Mouse (Mus musculus) midbrain, embryonic 14.5 days (tissue): ENCODE measurements at regions not wholly inside any gene's neighbourhood (a gene's known extent, or its start where the extent isn't known, plus 50 kb on each side); places are given as distances from the start of the nearest gene placed in this dataset.

ENCODE experiments used
- ATAC-seq: fragments of 200-750 bp; cut with Nextera tagmentation; 2 replicates; pipeline ENCODE4 v1.8.0; 2017; ENCODE audit warnings: moderate number of reproducible peaks, moderate library complexity; ENCODE audit not compliant: low FRiP score, low TSS enrichment
- DNase-seq: peaks from one replicate; pipeline ENCODE4 v3.0.0-alpha.2; 2015
- H3K27ac ChIP-seq: fragments of 300-500 bp; sonication (generic); replicated peaks from 2 replicates; pipeline ENCODE4 v1.5.1; 2014; ENCODE audit warnings: mild to moderate bottlenecking, low read depth, low read length, moderate library complexity
- H3K27me3 ChIP-seq: fragments of 300-500 bp; sonication (generic); 2 replicates; pipeline ENCODE4 v1.6.1; 2014; ENCODE audit warnings: low read length, control low read depth, mixed read lengths; ENCODE audit not compliant: control insufficient read depth, insufficient read depth
- H3K36me3 ChIP-seq: fragments of 300-500 bp; sonication (generic); 2 replicates; pipeline ENCODE4 v1.6.1; 2014; ENCODE audit warnings: low read length, control low read depth; ENCODE audit not compliant: control insufficient read depth, insufficient read depth
- H3K4me1 ChIP-seq: fragments of 300-500 bp; sonication (generic); 2 replicates; pipeline ENCODE4 v1.6.1; 2014; ENCODE audit warnings: mild to moderate bottlenecking, antibody characterized with exemption, low read length, control low read depth; ENCODE audit not compliant: control insufficient read depth, insufficient read depth
- H3K4me2 ChIP-seq: fragments of 300-500 bp; sonication (generic); 2 replicates; pipeline ENCODE4 v1.6.1; 2014; ENCODE audit warnings: mild to moderate bottlenecking, low read length, moderate library complexity
- H3K4me3 ChIP-seq: fragments of 300-500 bp; sonication (generic); replicated peaks from 2 replicates; pipeline ENCODE4 v1.5.1; 2014; ENCODE audit warnings: low read depth, low read length
- H3K9ac ChIP-seq: fragments of 300-500 bp; sonication (generic); replicated peaks from 2 replicates; pipeline ENCODE4 v1.6.1; 2014; ENCODE audit warnings: mild to moderate bottlenecking, low read length, moderate library complexity
- H3K9me3 ChIP-seq: fragments of 300-500 bp; sonication (generic); 2 replicates; pipeline ENCODE4 v1.6.1; 2016; ENCODE audit warnings: low read length, control low read depth, mixed read lengths; ENCODE audit not compliant: control insufficient read depth
- WGBS: fragments of 180-500 bp; shearing (Covaris S2); extraction: QIAGEN DNeasy Blood & Tissue Kit; methylation state at CpG from one replicate; pipeline ENCODE4 v1.1.7; 2014; 5-methylcytosine and 5-hydroxymethylcytosine counted together

- Histone ChIP-seq H3K4me3 (no peak overlapping the region), H3K27me3 (no peaks in the 10 kb centered on the region), H3K27ac (no peak overlapping the region), H3K36me3 (no peaks in the 10 kb centered on the region), H3K9me3 (no peaks in the 10 kb centered on the region), H3K4me2 (no peak overlapping the region), H3K4me1 (no peaks in the 10 kb centered on the region), H3K9ac (no peak overlapping the region)
- no peak for DNase-seq
- 77% methylated on average over 5 of the region's 5 CpGs for WGBS
- ATAC-seq = no peak
Observed at GRCm38 (mm10) chr14:15801477-15802099, 362.8 kb upstream of the Lrrc3b start.

GRCm38 (mm10) chr14:15809083-15809482 lies 370.3 kb upstream of the Lrrc3b start:
- WGBS = 82% methylated on average over 2 of the region's 2 CpGs
- H3K4me1 ChIP-seq = no peaks in the 10 kb centered on the region
- H3K27ac ChIP-seq = no peak overlapping the region
- ATAC-seq (no peak), DNase-seq (no peak)
- H3K9me3 ChIP-seq = no peaks in the 10 kb centered on the region; the same call in 1 of the 2 replicates
- no peak overlapping the region for H3K9ac ChIP-seq
- H3K4me3 ChIP-seq = no peak overlapping the region
- H3K27me3 ChIP-seq = no peaks in the 10 kb centered on the region
- H3K4me2 ChIP-seq = no peak overlapping the region
- H3K36me3 ChIP-seq = no peaks in the 10 kb centered on the region

GRCm38 (mm10) chr14:15841390-15842023 lies 402.7 kb upstream of the Lrrc3b start:
- Histone ChIP-seq H3K4me3 (no peak overlapping the region), H3K9me3 (no peaks in the 10 kb centered on the region), H3K27ac (no peak overlapping the region), H3K4me2 (no peak overlapping the region), H3K36me3 (no peaks in the 10 kb centered on the region), H3K27me3 (no peaks in the 10 kb centered on the region), H3K4me1 (no peaks in the 10 kb centered on the region), H3K9ac (no peak overlapping the region)
- WGBS = 84% methylated on average over 1 of the region's 1 CpGs
- DNase-seq (no peak), ATAC-seq (peak; percentile 57)

- ATAC-seq (peak; percentile 43), DNase-seq (peak; percentile 12)
- no peaks in the 10 kb centered on the region for H3K4me1 ChIP-seq
- H3K4me3 ChIP-seq = no peak overlapping the region
- no peaks in the 10 kb centered on the region for H3K27me3 ChIP-seq
- no peaks in the 10 kb centered on the region for H3K36me3 ChIP-seq
- no peak overlapping the region for H3K9ac ChIP-seq
- 22% methylated on average over 1 of the region's 1 CpGs for WGBS
- H3K9me3 ChIP-seq = no peaks in the 10 kb centered on the region
- H3K27ac ChIP-seq = no peak overlapping the region
- no peak overlapping the region for H3K4me2 ChIP-seq
Observed at GRCm38 (mm10) chr14:15842024-15842599, 403.3 kb upstream of the Lrrc3b start.

GRCm38 (mm10) chr14:15868520-15868919 lies 380.6 kb upstream of the Ngly1 start:
- ATAC-seq (no peak), DNase-seq (no peak)
- Histone ChIP-seq H3K4me3 (no peak overlapping the region), H3K4me1 (no peaks in the 10 kb centered on the region), H3K27ac (no peak overlapping the region), H3K36me3 (no peaks in the 10 kb centered on the region), H3K4me2 (no peak overlapping the region), H3K9ac (no peak overlapping the region), H3K27me3 (no peaks in the 10 kb centered on the region), H3K9me3 (no peaks in the 10 kb centered on the region)
- 82% methylated on average over 3 of the region's 3 CpGs for WGBS

- H3K9ac ChIP-seq = no peak overlapping the region
- no peaks in the 10 kb centered on the region for H3K4me1 ChIP-seq
- 93% methylated on average over 2 of the region's 2 CpGs for WGBS
- H3K27me3 ChIP-seq = no peaks in the 10 kb centered on the region
- H3K4me2 ChIP-seq = no peak overlapping the region
- H3K9me3 ChIP-seq = no peaks in the 10 kb centered on the region
- DNase-seq (no peak), ATAC-seq (no peak)
- no peaks in the 10 kb centered on the region for H3K36me3 ChIP-seq
- H3K27ac ChIP-seq = no peak overlapping the region
- no peak overlapping the region for H3K4me3 ChIP-seq
Observed at GRCm38 (mm10) chr14:15872013-15872412, 377.1 kb upstream of the Ngly1 start.

- WGBS = 82% methylated on average over 3 of the region's 3 CpGs
- Histone ChIP-seq H3K27ac (no peak overlapping the region), H3K4me3 (no peak overlapping the region), H3K9ac (no peak overlapping the region), H3K4me1 (no peaks in the 10 kb centered on the region), H3K36me3 (no peaks in the 10 kb centered on the region), H3K9me3 (no peaks in the 10 kb centered on the region), H3K27me3 (no peaks in the 10 kb centered on the region), H3K4me2 (no peak overlapping the region)
- ATAC-seq (no peak), DNase-seq (no peak)
Observed at GRCm38 (mm10) chr14:15880146-15880545, 368.9 kb upstream of the Ngly1 start.

GRCm38 (mm10) chr14:15881284-15881683 lies 367.8 kb upstream of the Ngly1 start:
- no peak overlapping the region for H3K9ac ChIP-seq
- no peak overlapping the region for H3K4me2 ChIP-seq
- WGBS = 81% methylated on average over 1 of the region's 1 CpGs
- ATAC-seq = 0 out of 2 replicates have a peak, but pooled peaks have one; percentile 44
- H3K9me3 ChIP-seq = no peaks in the 10 kb centered on the region
- H3K27ac ChIP-seq = no peak overlapping the region
- H3K4me3 ChIP-seq = no peak overlapping the region
- H3K27me3 ChIP-seq = no peaks in the 10 kb centered on the region
- peak; percentile 58 for DNase-seq
- no peaks in the 10 kb centered on the region for H3K4me1 ChIP-seq
- H3K36me3 ChIP-seq = no peaks in the 10 kb centered on the region
